Mouse (Mus musculus) erythroid progenitor cell, adult 5-6 weeks (primary cell): ENCODE measurements around the gene Gm16405. TPM values are rescaled to one million over a fixed set of nuclear protein-coding genes. Genes with fewer than 3 reads are reported as not detected.
"Not testable (repeated sequence)": the region's sequence is repeated elsewhere in the genome, so short reads cannot be mapped to it uniquely, and the experiment has no call there.

ENCODE experiments used
- ATAC-seq: replicated peaks from 2 replicates; pipeline ENCODE4 v1.8.0; 2016; ENCODE audit warnings: moderate number of reproducible peaks, mild to moderate bottlenecking, moderate TSS enrichment, inconsistent platforms; ENCODE audit not compliant: poor library complexity, low FRiP score, severe bottlenecking
- total RNA-seq, 2 experiments: library from RNA; stranded (forward) in 1 of 2; stranded (reverse) in 1 of 2; fragments of 150-400 nt in 1 of 2; fragments of 186-747, 209-891 nt in 1 of 2; gene quantifications; 2 replicates each; pipeline versions ENCODE4 v1.2.3 to v1.2.4; 2015 to 2017; ENCODE audit warnings: low replicate concordance in 2 of 2

Gm16405 gene
- not detected in 2 replicates for total RNA-seq (2015; ENCODE audit: low replicate concordance)
- not detected in 2 replicates for total RNA-seq (2017; ENCODE audit: low replicate concordance)

GRCm38 (mm10) chrX:54530908-54531307 lies at the start of gene Gm16405:
Gm16405 (plus strand) TSS chrX:54531208.
- not testable (repeated sequence) for ATAC-seq

Other genes with a start within 250 kb of the Gm16405 start
- not detected in 2 replicates for gene Gm16430, start 91.0 kb downstream of the Gm16405 start, total RNA-seq (2015; ENCODE audit: low replicate concordance)
- gene Gm16430, start 91.0 kb downstream of the Gm16405 start, total RNA-seq (2017; ENCODE audit: low replicate concordance), result not detected in 2 replicates